Mouse (Mus musculus): ENCODE measurements around the gene Fadd. TPM values are rescaled to one million over a fixed set of nuclear protein-coding genes. Genes with fewer than 3 reads are reported as not detected.

Fadd gene
- polyA plus RNA-seq, 1 experiment from 2014 or later = 4.0 TPM

GRCm38 (mm10) chr7:144566921-144567682 lies 15.2 kb downstream of the Fadd start:
- no peak for ATAC-seq
- WGBS = 65% methylated on average over 3 of the region's 3 CpGs
- no peak overlapping the region for H3K4me2 ChIP-seq (ENCODE audit: low read length)

GRCm38 (mm10) chr7:144563456-144564155 lies 18.7 kb downstream of the Fadd start:
- 57% methylated on average over 9 of the region's 9 CpGs for WGBS
- H3K9me3 ChIP-seq (replicated peaks; ENCODE audit: control insufficient read depth, low read length, poor library complexity, severe bottlenecking) = no peaks in the 10 kb centered on the region

More at GRCm38 (mm10) chr7:144566921-144567682, 15.2 kb downstream of the Fadd start:
- Histone ChIP-seq H3K27ac (ENCODE audit: low read length) (no peak overlapping the region), H3K36me3 (ENCODE audit: control insufficient read depth, insufficient read depth, low read length) (no peaks in the 10 kb centered on the region), H3K4me3 (ENCODE audit: low read depth, low read length) (no peak overlapping the region), H3K4me1 (ENCODE audit: control insufficient read depth, insufficient read depth, low read length) (no peaks in the 10 kb centered on the region), H3K9ac (ENCODE audit: low read depth, low read length) (no peak overlapping the region), H3K9me3 (replicated peaks; ENCODE audit: control insufficient read depth, low read length, poor library complexity, severe bottlenecking) (no peaks in the 10 kb centered on the region), H3K27me3 (ENCODE audit: control insufficient read depth, insufficient read depth, low read depth, low read length) (no peaks in the 10 kb centered on the region)

GRCm38 (mm10) chr7:144562016-144562415 lies 20.2 kb downstream of the Fadd start:
- Histone ChIP-seq H3K4me2 (ENCODE audit: low read length) (no peak overlapping the region), H3K36me3 (ENCODE audit: control insufficient read depth, insufficient read depth, low read length) (no peaks in the 10 kb centered on the region), H3K9me3 (replicated peaks; ENCODE audit: control insufficient read depth, low read length, poor library complexity, severe bottlenecking) (no peaks in the 10 kb centered on the region), H3K27me3 (ENCODE audit: control insufficient read depth, insufficient read depth, low read depth, low read length) (no peaks in the 10 kb centered on the region), H3K27ac (ENCODE audit: low read length) (no peak overlapping the region), H3K9ac (ENCODE audit: low read depth, low read length) (no peak overlapping the region), H3K4me1 (ENCODE audit: control insufficient read depth, insufficient read depth, low read length) (no peaks in the 10 kb centered on the region), H3K4me3 (ENCODE audit: low read depth, low read length) (no peak overlapping the region)
- WGBS = 0% methylated on average over 3 of the region's 3 CpGs
- ATAC-seq = no peak

More at GRCm38 (mm10) chr7:144563456-144564155, 18.7 kb downstream of the Fadd start:
- Histone ChIP-seq H3K27ac (ENCODE audit: low read length) (no peak overlapping the region), H3K4me2 (ENCODE audit: low read length) (no peak overlapping the region), H3K9ac (ENCODE audit: low read depth, low read length) (no peak overlapping the region), H3K36me3 (ENCODE audit: control insufficient read depth, insufficient read depth, low read length) (no peaks in the 10 kb centered on the region), H3K27me3 (ENCODE audit: control insufficient read depth, insufficient read depth, low read depth, low read length) (no peaks in the 10 kb centered on the region), H3K4me3 (ENCODE audit: low read depth, low read length) (no peak overlapping the region), H3K4me1 (ENCODE audit: control insufficient read depth, insufficient read depth, low read length) (no peaks in the 10 kb centered on the region)
- no peak for ATAC-seq

- Histone ChIP-seq H3K27ac (ENCODE audit: low read length) (no peak overlapping the region), H3K9ac (ENCODE audit: low read depth, low read length) (no peak overlapping the region), H3K27me3 (ENCODE audit: control insufficient read depth, insufficient read depth, low read depth, low read length) (no peaks in the 10 kb centered on the region), H3K4me3 (ENCODE audit: low read depth, low read length) (no peak overlapping the region), H3K4me1 (ENCODE audit: control insufficient read depth, insufficient read depth, low read length) (no peaks in the 10 kb centered on the region), H3K4me2 (ENCODE audit: low read length) (no peak overlapping the region), H3K36me3 (ENCODE audit: control insufficient read depth, insufficient read depth, low read length) (no peaks in the 10 kb centered on the region), H3K9me3 (replicated peaks; ENCODE audit: control insufficient read depth, low read length, poor library complexity, severe bottlenecking) (no peaks in the 10 kb centered on the region)
- 89% methylated on average over 4 of the region's 4 CpGs for WGBS
- no peak for ATAC-seq
These were observed 21.7 kb downstream of the Fadd start for GRCm38 (mm10) chr7:144560594-144560993.

GRCm38 (mm10) chr7:144558552-144558951 lies 23.7 kb downstream of the Fadd start:
- Histone ChIP-seq H3K27ac (ENCODE audit: low read length) (no peak overlapping the region), H3K9ac (ENCODE audit: low read depth, low read length) (no peak overlapping the region), H3K36me3 (ENCODE audit: control insufficient read depth, insufficient read depth, low read length) (no peaks in the 10 kb centered on the region), H3K4me1 (ENCODE audit: control insufficient read depth, insufficient read depth, low read length) (no peaks in the 10 kb centered on the region; the same call in 1 of the 2 replicates), H3K4me2 (ENCODE audit: low read length) (no peak overlapping the region), H3K27me3 (ENCODE audit: control insufficient read depth, insufficient read depth, low read depth, low read length) (no peaks in the 10 kb centered on the region; the same call in 1 of the 2 replicates), H3K4me3 (ENCODE audit: low read depth, low read length) (no peak overlapping the region), H3K9me3 (replicated peaks; ENCODE audit: control insufficient read depth, low read length, poor library complexity, severe bottlenecking) (no peaks in the 10 kb centered on the region)
- WGBS = 54% methylated on average over 6 of the region's 6 CpGs
- ATAC-seq = no peak

GRCm38 (mm10) chr7:144554123-144554472 lies 28.2 kb downstream of the Fadd start:
- peak overlapping the region; percentile 62 for H3K4me2 ChIP-seq (ENCODE audit: low read length)
- peak overlapping the region; percentile 68 for H3K27ac ChIP-seq (ENCODE audit: low read length)
- WGBS = 24% methylated on average over 8 of the region's 8 CpGs
- ATAC-seq = peak; percentile 69; the same call in 1 of the 2 replicates
- H3K9me3 ChIP-seq (replicated peaks; ENCODE audit: control insufficient read depth, low read length, poor library complexity, severe bottlenecking) = no peaks in the 10 kb centered on the region
- H3K4me3 ChIP-seq (ENCODE audit: low read depth, low read length) = peak overlapping the region; percentile 92
- H3K4me1 ChIP-seq (ENCODE audit: control insufficient read depth, insufficient read depth, low read length) = peaks cover 19% of the 10 kb centered on the region
- H3K27me3 ChIP-seq (ENCODE audit: control insufficient read depth, insufficient read depth, low read depth, low read length) = no peaks in the 10 kb centered on the region; the same call in 1 of the 2 replicates
- H3K36me3 ChIP-seq (ENCODE audit: control insufficient read depth, insufficient read depth, low read length) = 0 out of 2 replicates have a peak, but pooled peaks cover 3% of the 10 kb centered on the region
- peak overlapping the region; percentile 74 for H3K9ac ChIP-seq (ENCODE audit: low read depth, low read length)

GRCm38 (mm10) chr7:144553237-144554122 lies 28.8 kb downstream of the Fadd start, which contains the start of gene Ppfia1:
Gene Ppfia1 (minus strand): TSS chr7:144553729.
- under 1% methylated on average over 72 of the region's 97 CpGs for WGBS
- peak within 1 kb of the TSS; percentile 92 for H3K4me3 ChIP-seq (ENCODE audit: low read depth, low read length)
- H3K27ac ChIP-seq (ENCODE audit: low read length) = peak within 1 kb of the TSS; percentile 68
- 0 out of 2 replicates have a peak, but pooled peaks cover 3% of the 10 kb centered on the region for H3K36me3 ChIP-seq (ENCODE audit: control insufficient read depth, insufficient read depth, low read length)
- H3K4me2 ChIP-seq (ENCODE audit: low read length) = peak within 1 kb of the TSS; percentile 83
- no peaks in the 10 kb centered on the region for H3K9me3 ChIP-seq (replicated peaks; ENCODE audit: control insufficient read depth, low read length, poor library complexity, severe bottlenecking)
- H3K4me1 ChIP-seq (ENCODE audit: control insufficient read depth, insufficient read depth, low read length) = peaks cover 19% of the 10 kb centered on the region
- peak within 1 kb of the TSS; percentile 96 for H3K9ac ChIP-seq (ENCODE audit: low read depth, low read length)
- no peaks in the 10 kb centered on the region; the same call in 1 of the 2 replicates for H3K27me3 ChIP-seq (ENCODE audit: control insufficient read depth, insufficient read depth, low read depth, low read length)
- peak; percentile 94 for ATAC-seq

- WGBS = 88% methylated on average over 8 of the region's 8 CpGs
- Histone ChIP-seq H3K4me1 (ENCODE audit: control insufficient read depth, insufficient read depth, low read length) (peaks cover 19% of the 10 kb centered on the region), H3K4me3 (ENCODE audit: low read depth, low read length) (no peak overlapping the region), H3K9ac (ENCODE audit: low read depth, low read length) (peak overlapping the region; percentile 96), H3K27me3 (ENCODE audit: control insufficient read depth, insufficient read depth, low read depth, low read length) (no peaks in the 10 kb centered on the region; the same call in 1 of the 2 replicates), H3K27ac (ENCODE audit: low read length) (no peak overlapping the region), H3K4me2 (ENCODE audit: low read length) (peak overlapping the region; percentile 83), H3K36me3 (ENCODE audit: control insufficient read depth, insufficient read depth, low read length) (0 out of 2 replicates have a peak, but pooled peaks cover 3% of the 10 kb centered on the region), H3K9me3 (replicated peaks; ENCODE audit: control insufficient read depth, low read length, poor library complexity, severe bottlenecking) (no peaks in the 10 kb centered on the region)
- no peak for ATAC-seq
These were observed 30.0 kb downstream of the Fadd start for GRCm38 (mm10) chr7:144552274-144552673.

Data from midbrain, embryonic 16.5 days (tissue).